Mouse (Mus musculus) left cerebral cortex, adult 6 months (tissue): Measurements from ENCODE around the gene Olfr96. TPM values are rescaled to one million over a fixed set of nuclear protein-coding genes. Genes with fewer than 3 reads are reported as not detected.

Experiments
- long read RNA-seq, 2 experiments: library from polyadenylated mRNA; unstranded; transcript quantifications; one replicate each; pipeline ENCODE4 v2.0.0; 2019 to 2020
- polyA plus RNA-seq: library from polyadenylated mRNA; unstranded; fragments of <200 nt; fragmentation: Nextera tagmentation; gene quantifications from 2 replicates; pipeline ENCODE4 v1.2.3, GENCODE M21; 2021

Olfr96 gene
- not detected in 2 replicates for polyA plus RNA-seq
- long read RNA-seq, experiment 1: 0 reads
- long read RNA-seq, experiment 2: 0 reads

GRCm38 (mm10) chr17:37219846-37220245 is at the start of gene Olfr96:
Gene Olfr96, plus strand, starts transcription at chr17:37220146.

GRCm38 (mm10) chr17:37193656-37194055 is 26.3 kb upstream of the Olfr96 start, which contains the start of gene Ubd:
Gene Ubd, plus strand, starts transcription at chr17:37193892.

DNA sequence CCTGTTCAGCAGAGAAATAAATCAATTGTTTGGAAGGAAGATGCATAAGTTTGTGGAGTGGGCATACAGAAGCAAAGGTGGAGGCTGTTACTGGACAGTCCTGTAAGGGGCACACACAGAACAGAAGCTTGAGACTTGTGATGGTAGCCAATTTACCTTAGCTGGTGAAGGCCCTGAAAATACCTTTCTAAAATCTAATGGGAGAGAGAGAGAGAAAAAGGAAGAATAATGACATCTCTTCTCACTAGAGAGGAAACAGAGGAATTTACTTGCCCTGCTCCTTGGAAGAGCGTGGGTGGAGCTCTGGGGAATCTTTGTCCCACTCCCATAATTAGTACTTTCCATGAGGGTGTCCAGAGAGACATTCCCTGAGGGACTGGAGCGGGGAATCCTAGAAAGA is 19.1 kb upstream of the Olfr96 start, which contains the start of gene Olfr94:
Gene Olfr94 (minus strand): TSS at position 101 of the 400 bp plus-strand sequence.

GRCm38 (mm10) chr17:37213018-37213417 is 6.9 kb upstream of the Olfr96 start, which contains the start of gene Olfr95:
Gene Olfr95, minus strand, starts transcription at chr17:37213118.

DNA sequence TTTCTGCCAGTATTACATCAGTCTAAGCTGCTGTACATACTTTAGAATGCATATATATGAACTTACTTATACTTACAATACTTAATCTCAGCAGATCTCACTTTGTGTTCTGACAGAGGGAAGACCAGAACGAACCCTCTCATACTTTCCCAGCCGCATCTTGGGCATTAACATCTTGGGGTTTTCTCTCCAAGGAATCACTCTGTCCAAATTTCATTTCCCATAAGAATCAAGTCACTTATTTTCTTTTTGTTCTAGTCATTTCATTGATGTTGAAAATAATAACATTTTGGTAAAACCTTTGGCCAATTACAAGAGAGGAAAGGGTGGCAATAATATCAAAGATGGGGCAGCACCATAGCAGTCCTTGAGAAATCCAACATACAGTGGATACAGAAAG is 17.3 kb downstream of the Olfr96 start, which contains the start of gene Olfr97:
Gene Olfr97 (minus strand): TSS at position 101 of the 400 bp plus-strand sequence.

DNA sequence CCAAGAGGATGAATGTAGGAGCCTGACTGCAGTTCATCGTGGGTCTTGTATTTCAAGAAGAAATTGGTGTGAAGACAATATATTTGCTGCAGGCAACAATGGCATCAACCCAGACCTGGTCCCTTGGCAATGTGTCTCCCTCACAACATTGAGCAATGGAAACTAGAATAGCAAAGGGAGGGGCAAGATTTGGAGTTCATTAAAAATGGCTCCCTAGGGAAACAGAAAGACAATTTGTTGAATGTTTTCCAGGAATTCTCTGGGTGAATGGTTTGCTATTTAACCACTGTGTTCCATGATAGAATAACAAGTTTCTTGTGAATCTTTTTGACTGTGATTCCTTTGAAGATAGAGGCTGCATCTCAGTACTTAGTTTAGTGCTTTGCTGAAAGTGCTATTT is 43.7 kb downstream of the Olfr96 start, which contains the start of gene Olfr98:
Gene Olfr98 (minus strand): TSS at position 124 of the 400 bp plus-strand sequence.

GRCm38 (mm10) chr17:37270058-37270701 is 50.2 kb downstream of the Olfr96 start, which contains the start of gene H2-M3:
Gene H2-M3, plus strand, starts transcription at chr17:37270220.

Other genes starting within 250 kb of the Olfr96 start
- 0.32 and 0.35 TPM in 2 replicates for gene 2410137M14Rik, start 238.9 kb upstream of the Olfr96 start, polyA plus RNA-seq
- 0.13 and 0.44 TPM in 2 replicates for gene H2-M5, start 230.6 kb upstream of the Olfr96 start, polyA plus RNA-seq
- gene Zfp57, start 219.0 kb upstream of the Olfr96 start, polyA plus RNA-seq: 1.6 and 1.9 TPM in 2 replicates
- 88.6 and 118 TPM in 2 replicates for gene Mog, start 196.7 kb upstream of the Olfr96 start, polyA plus RNA-seq
- gene Gabbr1, start 174.2 kb upstream of the Olfr96 start, polyA plus RNA-seq: 57.4 and 138 TPM in 2 replicates
- gene Olfr90, start 131.6 kb upstream of the Olfr96 start, polyA plus RNA-seq: not detected in 2 replicates
- not detected in 2 replicates for gene Olfr91, start 121.9 kb upstream of the Olfr96 start, polyA plus RNA-seq
- gene Olfr92, start 100.1 kb upstream of the Olfr96 start, polyA plus RNA-seq: not detected in 2 replicates
- not detected in 2 replicates for gene Olfr93, start 58.7 kb upstream of the Olfr96 start, polyA plus RNA-seq
- not detected in 2 replicates for gene Ubd, start 26.3 kb upstream of the Olfr96 start, polyA plus RNA-seq
- not detected in 2 replicates for gene Olfr94, start 19.2 kb upstream of the Olfr96 start, polyA plus RNA-seq
- gene Olfr95, start 7.0 kb upstream of the Olfr96 start, polyA plus RNA-seq: not detected in 2 replicates
- not detected in 2 replicates for gene Olfr97, start 17.2 kb downstream of the Olfr96 start, polyA plus RNA-seq
- gene Olfr98, start 43.6 kb downstream of the Olfr96 start, polyA plus RNA-seq: not detected in 2 replicates
- gene H2-M3, start 50.1 kb downstream of the Olfr96 start, polyA plus RNA-seq: 4.9 and 5.0 TPM in 2 replicates
- not detected in 2 replicates for gene Olfr99, start 63.3 kb downstream of the Olfr96 start, polyA plus RNA-seq
- not detected in 2 replicates for gene Olfr101, start 84.2 kb downstream of the Olfr96 start, polyA plus RNA-seq
- gene Olfr102, start 96.9 kb downstream of the Olfr96 start, polyA plus RNA-seq: not detected in 2 replicates
- not detected in 2 replicates for gene Olfr103, start 119.6 kb downstream of the Olfr96 start, polyA plus RNA-seq
- not detected in 2 replicates for gene Olfr104-ps, start 139.4 kb downstream of the Olfr96 start, polyA plus RNA-seq
- not detected in 2 replicates for gene Olfr105-ps, start 158.9 kb downstream of the Olfr96 start, polyA plus RNA-seq
- not detected in 2 replicates for gene Olfr106-ps, start 170.2 kb downstream of the Olfr96 start, polyA plus RNA-seq
- gene Olfr107, start 179.1 kb downstream of the Olfr96 start, polyA plus RNA-seq: not detected in 2 replicates
- not detected in 2 replicates for gene Olfr108, start 225.3 kb downstream of the Olfr96 start, polyA plus RNA-seq
- not detected in 2 replicates for gene Olfr109, start 238.8 kb downstream of the Olfr96 start, polyA plus RNA-seq